Mouse (Mus musculus) CD4-positive, CD25-positive, alpha-beta regulatory T cell, adult 4 months (primary cell): ENCODE results near the gene Usp7. TPM values are rescaled to one million over a fixed set of nuclear protein-coding genes. Genes with fewer than 3 reads are reported as not detected.
A peak's percentile ranks its signal among the peaks of the same experiment; 100 is the strongest.

ENCODE experiments used
- ATAC-seq: one replicate; pipeline ENCODE4 v1.8.0; 2017
- polyA plus RNA-seq, 2 experiments: library from polyadenylated mRNA; unstranded; fragments of 100-300 nt; shearing (Covaris generic); gene quantifications; one replicate each; pipeline ENCODE4 v1.2.1; 2017

The Usp7 gene
- 10 to 100 TPM; 39.2 to 51.8 TPM for polyA plus RNA-seq

GRCm38 (mm10) chr16:8791949-8792557, at the start of gene Usp7:
Usp7 (minus strand) TSS chr16:8792308.
- no peak for ATAC-seq

GRCm38 (mm10) chr16:8840557-8840956, 48.4 kb upstream of the Usp7 start:
- ATAC-seq, result peak; percentile 20

- ATAC-seq, result no peak
Observed at GRCm38 (mm10) chr16:8838921-8839320, 46.8 kb upstream of the Usp7 start.

GRCm38 (mm10) chr16:8837595-8837994, 45.5 kb upstream of the Usp7 start:
- no peak for ATAC-seq

GRCm38 (mm10) chr16:8836876-8837275, 44.8 kb upstream of the Usp7 start:
- no peak for ATAC-seq

GRCm38 (mm10) chr16:8831241-8831640, 39.1 kb upstream of the Usp7 start:
- no peak for ATAC-seq

- peak; percentile 35 for ATAC-seq
Observed at GRCm38 (mm10) chr16:8830431-8831211, 38.5 kb upstream of the Usp7 start.

GRCm38 (mm10) chr16:8829564-8830359, 37.7 kb upstream of the Usp7 start, which contains the start of gene 1810013L24Rik:
1810013L24Rik (plus strand) TSS chr16:8830100.
- ATAC-seq, result peak; percentile 91

- ATAC-seq, result peak; percentile 8
Observed at GRCm38 (mm10) chr16:8828636-8829563, 36.8 kb upstream of the Usp7 start.

GRCm38 (mm10) chr16:8827366-8827765, 35.3 kb upstream of the Usp7 start:
- ATAC-seq, result no peak

GRCm38 (mm10) chr16:8823661-8824060, 31.6 kb upstream of the Usp7 start:
- peak; percentile 86 for ATAC-seq

GRCm38 (mm10) chr16:8822586-8822985, 30.5 kb upstream of the Usp7 start:
- no peak for ATAC-seq

- no peak for ATAC-seq
Observed at GRCm38 (mm10) chr16:8821429-8821828, 29.3 kb upstream of the Usp7 start.

- ATAC-seq, result no peak
Observed at GRCm38 (mm10) chr16:8817872-8818271, 25.8 kb upstream of the Usp7 start.

- no peak for ATAC-seq
Observed at GRCm38 (mm10) chr16:8810399-8811127, 18.5 kb upstream of the Usp7 start.

- ATAC-seq, result peak; percentile 69
Observed at GRCm38 (mm10) chr16:8806703-8807102, 14.6 kb upstream of the Usp7 start.

GRCm38 (mm10) chr16:8795906-8796305, 3.8 kb upstream of the Usp7 start:
- no peak for ATAC-seq

- ATAC-seq, result no peak
Observed at GRCm38 (mm10) chr16:8794952-8795351, 2.8 kb upstream of the Usp7 start.

- ATAC-seq, result no peak
Observed at GRCm38 (mm10) chr16:8790886-8791285, 1.2 kb downstream of the Usp7 start.

- ATAC-seq, result no peak
Observed at GRCm38 (mm10) chr16:8784753-8785152, 7.4 kb downstream of the Usp7 start.

GRCm38 (mm10) chr16:8783198-8783913, 8.8 kb downstream of the Usp7 start:
- ATAC-seq, result no peak
